Mouse (Mus musculus) adrenal gland, postnatal 4 days (tissue): ENCODE results near the gene Hspb9. TPM values are rescaled to one million over a fixed set of nuclear protein-coding genes. Genes with fewer than 3 reads are reported as not detected.

Source experiments
- DNase-seq, 2 experiments: peaks; one replicate each; pipeline ENCODE4 v3.0.0; 2021 to 2022; ENCODE audit warnings: low spot score in 2 of 2, mixed read lengths in 2 of 2
- total RNA-seq, 2 experiments: library from RNA; stranded (reverse); gene quantifications; 2 replicates each; pipeline ENCODE4 v1.2.3; 2021

Gene Hspb9
- total RNA-seq, 2 experiments from 2014 or later, result 0.51 to 1.0 TPM

- no peak for DNase-seq
Observed at GRCm38 (mm10) chr11:100759611-100760233, 46.1 kb downstream of the Hspb9 start, which contains the start of gene Kcnh4. TSS of gene Kcnh4 (minus strand) at chr11:100759942.

GRCm38 (mm10) chr11:100761547-100762045 lies 47.9 kb downstream of the Hspb9 start:
- DNase-seq, result peak; percentile 78 to 86

GRCm38 (mm10) chr11:100762831-100763230 lies 49.2 kb downstream of the Hspb9 start, which contains the start of gene Hcrt:
TSS of gene Hcrt (minus strand) at chr11:100762931.
- no peak for DNase-seq

Other genes with a start within 250 kb of the Hspb9 start
- 10 to 100 TPM; 48.8 to 50.0 TPM for gene Klhl11, start 241.1 kb upstream of the Hspb9 start, total RNA-seq
- gene Acly, start 185.8 kb upstream of the Hspb9 start, total RNA-seq, result 100 to 1,000 TPM; 420 to 464 TPM
- 1 to 10 TPM; 2.2 TPM for gene Ttc25, start 168.2 kb upstream of the Hspb9 start, total RNA-seq
- 10 to 100 TPM; 49.5 to 51.3 TPM for gene Cnp, start 138.9 kb upstream of the Hspb9 start, total RNA-seq
- gene Nkiras2, start 94.6 kb upstream of the Hspb9 start, total RNA-seq, result 10 to 100 TPM; 49.5 to 50.0 TPM
- gene Dnajc7, start 93.7 kb upstream of the Hspb9 start, total RNA-seq, result 100 to 1,000 TPM; 296 to 306 TPM
- under 1 TPM; 0.59 to 0.64 TPM for gene Zfp385c, start 21.4 kb upstream of the Hspb9 start, total RNA-seq
- 10 to 100 TPM; 12.6 to 14.2 TPM for gene Dhx58, start 9.6 kb upstream of the Hspb9 start, total RNA-seq
- 10 to 100 TPM; 54.4 to 56.9 TPM for gene Kat2a, start 1.4 kb upstream of the Hspb9 start, total RNA-seq
- 100 to 1,000 TPM; 171 to 182 TPM for gene Rab5c, start 24.4 kb downstream of the Hspb9 start, total RNA-seq
- under 1 TPM; 0.39 to 0.40 TPM for gene Kcnh4, start 46.1 kb downstream of the Hspb9 start, total RNA-seq
- not detected for gene Hcrt, start 49.1 kb downstream of the Hspb9 start, total RNA-seq
- gene Ghdc, start 57.1 kb downstream of the Hspb9 start, total RNA-seq, result 10 to 100 TPM; 15.4 to 15.5 TPM
- gene Stat5b, start 136.9 kb downstream of the Hspb9 start, total RNA-seq, result 10 to 100 TPM; 68.2 to 68.7 TPM
- 10 to 100 TPM; 34.1 to 42.1 TPM for gene Stat5a, start 145.5 kb downstream of the Hspb9 start, total RNA-seq
- gene Stat3, start 225.7 kb downstream of the Hspb9 start, total RNA-seq, result 10 to 100 TPM; 72.8 to 74.9 TPM